Mouse (Mus musculus) thymus, adult 2 months (tissue): ENCODE measurements around the gene Eif3c. TPM values are rescaled to one million over a fixed set of nuclear protein-coding genes. Genes with fewer than 3 reads are reported as not detected.

Experiments
- DNase-seq: peaks from one replicate; pipeline ENCODE4 v3.0.0; 2021
- H3K27ac ChIP-seq: fragments of 200-500 bp; 2 replicates; pipeline ENCODE4 v1.5.1; 2012; ENCODE audit warnings: low read length, control low read depth; ENCODE audit not compliant: control insufficient read depth, insufficient read depth
- H3K27me3 ChIP-seq: fragments of 200-500 bp; 2 replicates; pipeline ENCODE4 v1.6.1; 2012; ENCODE audit warnings: mild to moderate bottlenecking, low read length, moderate library complexity, mixed read lengths; ENCODE audit not compliant: control insufficient read depth, insufficient read depth
- H3K36me3 ChIP-seq: fragments of 200-500 bp; 2 replicates; pipeline ENCODE4 v1.6.1; 2012; ENCODE audit warnings: mild to moderate bottlenecking, low read length, moderate library complexity; ENCODE audit not compliant: control insufficient read depth, insufficient read depth
- H3K4me1 ChIP-seq: fragments of 200-500 bp; replicated peaks from 2 replicates; pipeline ENCODE4 v1.6.1; 2012; ENCODE audit warnings: low read length; ENCODE audit not compliant: control insufficient read depth, insufficient read depth
- H3K4me3 ChIP-seq: fragments of 200-500 bp; 2 replicates; pipeline ENCODE4 v1.5.1; 2012; ENCODE audit warnings: mild to moderate bottlenecking, low read length, control low read depth, moderate library complexity; ENCODE audit not compliant: control insufficient read depth, insufficient read depth
- CTCF ChIP-seq: fragments of 200-500 bp; IDR thresholded peaks from 2 replicates; pipeline ENCODE4 v1.5.1; 2012; ENCODE audit warnings: mild to moderate bottlenecking, control low read depth, low read length, moderate library complexity, borderline replicate concordance; ENCODE audit not compliant: control insufficient read depth, poor library complexity, insufficient read depth; ENCODE audit errors: extremely low read depth
- POLR2A ChIP-seq: fragments of 200-500 bp; IDR thresholded peaks from 2 replicates; pipeline ENCODE4 v1.6.1; 2012; ENCODE audit warnings: mild to moderate bottlenecking, low read length, control low read depth, moderate library complexity; ENCODE audit not compliant: control insufficient read depth, poor library complexity, insufficient read depth; ENCODE audit errors: extremely low read depth
- WGBS: fragments of 180-500 bp; shearing (Covaris S2); methylation state at CpG from one replicate; pipeline ENCODE4 v1.1.7; 2018; 5-methylcytosine and 5-hydroxymethylcytosine counted together
- polyA plus RNA-seq: library from polyadenylated mRNA; depleted of rRNA; stranded (reverse); fragments of >200 nt; gene quantifications from 2 replicates; pipeline ENCODE4 v1.2.3, GENCODE M21; 2012

The Eif3c gene
- polyA plus RNA-seq, 1 experiment: 120 TPM

GRCm38 (mm10) chr7:126598919-126599318 lies 32.7 kb upstream of the Eif3c start:
- Histone ChIP-seq H3K27ac (no peak overlapping the region), H3K4me1 (no peaks in the 10 kb centered on the region), H3K4me3 (no peak overlapping the region), H3K27me3 (no peaks in the 10 kb centered on the region), H3K36me3 (no peaks in the 10 kb centered on the region)
- 88% methylated on average over 6 of the region's 6 CpGs for WGBS
- no peak for DNase-seq
- no peak for TF ChIP-seq CTCF
- no peak for TF ChIP-seq POLR2A

- TF ChIP-seq POLR2A (no peak), CTCF (no peak)
- no peak overlapping the region for H3K27ac ChIP-seq
- WGBS: 72% methylated on average over 6 of the region's 6 CpGs
- DNase-seq: no peak
- H3K4me3 ChIP-seq: no peak overlapping the region
- H3K36me3 ChIP-seq: no peaks in the 10 kb centered on the region
- H3K4me1 ChIP-seq: no peaks in the 10 kb centered on the region
- H3K27me3 ChIP-seq: no peaks in the 10 kb centered on the region
These were observed 30.2 kb upstream of the Eif3c start for GRCm38 (mm10) chr7:126596414-126596813.

DNA sequence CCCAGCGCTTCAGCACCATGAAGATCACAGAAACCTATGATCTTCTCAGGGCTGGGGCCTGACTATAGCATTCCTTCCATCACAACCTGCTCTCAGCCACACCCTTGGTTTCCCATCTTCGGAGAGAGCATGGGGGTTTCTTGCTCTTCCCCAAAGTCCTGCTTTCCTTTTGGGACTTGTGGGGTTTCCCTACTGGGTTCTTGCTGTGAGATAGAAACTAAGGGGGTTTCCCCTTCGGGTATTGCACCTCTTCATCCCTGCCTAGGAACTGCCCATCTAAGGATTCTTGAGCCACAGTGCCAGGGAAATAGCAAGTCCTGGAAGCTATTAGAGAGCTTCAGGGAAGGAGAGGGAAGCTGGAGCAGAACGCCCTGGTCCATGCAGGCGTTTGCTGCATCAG lies 29.7 kb upstream of the Eif3c start:
- Histone ChIP-seq H3K36me3 (no peaks in the 10 kb centered on the region), H3K27ac (no peak overlapping the region), H3K4me3 (no peak overlapping the region), H3K27me3 (no peaks in the 10 kb centered on the region), H3K4me1 (no peaks in the 10 kb centered on the region)
- 92% methylated on average over 5 of the region's 5 CpGs for WGBS
- TF ChIP-seq POLR2A: no peak
- TF ChIP-seq CTCF: no peak
- DNase-seq: no peak

GRCm38 (mm10) chr7:126594862-126595561 lies 28.8 kb upstream of the Eif3c start, which contains the start of gene Il27:
Gene Il27, minus strand, starts transcription at chr7:126594941.
- WGBS: 74% methylated on average over 11 of the region's 11 CpGs
- TF ChIP-seq POLR2A (no peak), CTCF (no peak)
- Histone ChIP-seq H3K27ac (no peak within 1 kb of the TSS), H3K4me3 (no peak within 1 kb of the TSS), H3K4me1 (no peaks in the 10 kb centered on the region), H3K36me3 (no peaks in the 10 kb centered on the region), H3K27me3 (no peaks in the 10 kb centered on the region)
- no peak for DNase-seq

DNA sequence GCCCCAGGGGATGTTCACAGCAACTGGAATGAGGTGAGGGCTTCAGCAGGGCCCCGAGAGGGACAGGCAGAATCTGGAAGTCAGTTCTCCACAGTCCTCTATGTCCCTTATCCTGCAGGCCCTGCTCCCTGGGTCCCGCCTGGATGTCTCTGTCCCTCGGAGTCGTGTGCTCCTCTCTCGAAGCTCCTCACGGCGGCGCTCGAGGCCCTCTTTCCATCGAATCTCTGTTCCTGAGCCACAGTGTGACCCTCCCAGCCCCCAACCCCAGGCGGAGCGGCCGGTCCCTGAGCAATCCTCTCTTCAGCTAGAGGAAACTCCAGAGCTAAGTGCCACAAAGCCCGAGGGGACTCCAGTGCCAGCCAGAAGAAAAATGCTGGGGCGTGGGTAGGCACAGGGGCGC lies 21.6 kb upstream of the Eif3c start:
- no peaks in the 10 kb centered on the region for H3K27me3 ChIP-seq
- no peak overlapping the region for H3K4me3 ChIP-seq
- peaks cover 21% of the 10 kb centered on the region for H3K4me1 ChIP-seq
- H3K27ac ChIP-seq: no peak overlapping the region
- no peaks in the 10 kb centered on the region for H3K36me3 ChIP-seq
- DNase-seq: no peak
- WGBS: 91% methylated on average over 16 of the region's 16 CpGs
- TF ChIP-seq CTCF: no peak
- TF ChIP-seq POLR2A: no peak

DNA sequence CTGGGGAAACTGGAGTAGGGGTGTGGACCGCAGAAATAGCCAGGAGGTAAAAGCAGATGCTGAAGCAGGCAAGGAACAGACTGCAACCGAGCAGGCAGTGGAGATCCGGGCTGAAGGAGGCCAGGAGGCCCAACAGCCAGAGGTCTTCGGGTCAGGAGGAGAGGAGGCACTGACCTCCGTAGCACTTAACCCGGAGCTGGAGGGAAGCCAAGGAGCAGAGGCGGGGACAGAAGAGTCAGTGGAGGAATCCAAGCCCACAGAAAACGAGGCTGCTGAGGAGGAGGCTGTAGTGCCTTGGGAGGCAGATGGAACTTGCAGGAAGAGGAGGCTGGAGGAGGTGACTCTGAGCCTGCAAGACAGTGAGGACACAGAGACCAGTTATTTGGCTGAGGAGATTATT lies 20.6 kb upstream of the Eif3c start:
- TF ChIP-seq CTCF (no peak), POLR2A (no peak)
- Histone ChIP-seq H3K27ac (no peak overlapping the region), H3K36me3 (no peaks in the 10 kb centered on the region), H3K4me3 (no peak overlapping the region), H3K27me3 (no peaks in the 10 kb centered on the region), H3K4me1 (peaks cover 24% of the 10 kb centered on the region)
- WGBS: 84% methylated on average over 8 of the region's 8 CpGs
- DNase-seq: no peak

DNA sequence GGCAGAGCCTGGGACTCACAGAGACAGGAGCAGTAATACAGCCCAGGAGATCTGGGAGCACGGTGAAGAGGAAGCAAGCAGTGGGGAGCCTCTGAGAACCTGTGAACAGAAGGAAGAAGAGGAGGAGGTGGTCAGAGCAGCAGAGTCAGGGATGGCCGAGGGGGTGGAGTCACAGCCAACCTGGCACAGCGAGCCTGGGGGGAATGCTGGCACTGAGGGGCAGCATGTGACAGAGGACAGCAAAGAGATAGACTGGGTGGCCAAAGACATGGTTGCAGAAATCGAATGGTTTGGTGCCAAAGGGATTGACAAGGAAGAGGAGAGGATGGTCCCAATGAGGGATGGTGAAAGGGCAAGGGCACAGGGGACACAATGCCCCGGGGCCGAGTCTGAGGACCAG lies 19.5 kb upstream of the Eif3c start, which contains the start of gene Cln3:
Gene Cln3 (minus strand): TSS at position 101 of the 400 bp plus-strand sequence.
- Histone ChIP-seq H3K27ac (peak within 1 kb of the TSS; percentile 34; the same call in 1 of the 2 replicates), H3K4me1 (peaks cover 24% of the 10 kb centered on the region), H3K27me3 (no peaks in the 10 kb centered on the region), H3K4me3 (peak within 1 kb of the TSS; percentile 9; the same call in 1 of the 2 replicates), H3K36me3 (no peaks in the 10 kb centered on the region)
- WGBS: 65% methylated on average over 6 of the region's 6 CpGs
- DNase-seq: no peak
- TF ChIP-seq CTCF: no peak
- no peak for TF ChIP-seq POLR2A
